Mouse (Mus musculus) midbrain, embryonic 16.5 days (tissue): ENCODE measurements at regions not wholly inside any gene's neighbourhood (a gene's known extent, or its start where the extent isn't known, plus 50 kb on each side); places are given as distances from the start of the nearest gene placed in this dataset.

Experiments used
- ATAC-seq: fragments of 200-750 bp; cut with Nextera tagmentation; 2 replicates; pipeline ENCODE4 v1.8.0; 2017; ENCODE audit warnings: moderate TSS enrichment
- H3K27ac ChIP-seq: fragments of 300-500 bp; sonication (generic); 2 replicates; pipeline ENCODE4 v1.5.1; 2014; ENCODE audit warnings: mild to moderate bottlenecking, low read length, mixed read lengths
- H3K27me3 ChIP-seq: fragments of 300-500 bp; sonication (generic); 2 replicates; pipeline ENCODE4 v1.6.1; 2014; ENCODE audit warnings: low read depth, low read length, mixed read lengths; ENCODE audit not compliant: control insufficient read depth, insufficient read depth
- H3K36me3 ChIP-seq: fragments of 300-500 bp; sonication (generic); 2 replicates; pipeline ENCODE4 v1.6.1; 2014; ENCODE audit warnings: mild to moderate bottlenecking, low read length, moderate library complexity, mixed read lengths; ENCODE audit not compliant: control insufficient read depth, insufficient read depth
- H3K4me1 ChIP-seq: fragments of 300-500 bp; sonication (generic); 2 replicates; pipeline ENCODE4 v1.6.1; 2014; ENCODE audit warnings: mild to moderate bottlenecking, low read length, mixed read lengths; ENCODE audit not compliant: control insufficient read depth, insufficient read depth
- H3K4me2 ChIP-seq: fragments of 300-500 bp; sonication (generic); 2 replicates; pipeline ENCODE4 v1.6.1; 2014; ENCODE audit warnings: mild to moderate bottlenecking, low read length, mixed read lengths
- H3K4me3 ChIP-seq: fragments of 300-500 bp; sonication (generic); 2 replicates; pipeline ENCODE4 v1.5.1; 2014; ENCODE audit warnings: low read depth, mild to moderate bottlenecking, low read length, moderate library complexity, mixed read lengths
- H3K9ac ChIP-seq: fragments of 300-500 bp; sonication (generic); 2 replicates; pipeline ENCODE4 v1.6.1; 2014; ENCODE audit warnings: low read depth, low read length, mixed read lengths
- H3K9me3 ChIP-seq: fragments of 300-500 bp; sonication (generic); replicated peaks from 2 replicates; pipeline ENCODE4 v1.6.1; 2014; ENCODE audit warnings: mild to moderate bottlenecking, low read length, mixed read lengths; ENCODE audit not compliant: control insufficient read depth, poor library complexity, severe bottlenecking
- WGBS: fragments of 180-500 bp; shearing (Covaris S2); extraction: QIAGEN DNeasy Blood & Tissue Kit; methylation state at CpG from one replicate; pipeline ENCODE4 v1.1.7; 2014; 5-methylcytosine and 5-hydroxymethylcytosine counted together

GRCm38 (mm10) chr12:48283818-48284217 lies 1098.6 kb upstream of the Foxg1 start:
- no peak for ATAC-seq
- whole genome bisulfite sequencing = 82% methylated on average over 2 of the region's 2 CpGs
- H3K9me3 ChIP-seq = no peaks in the 10 kb centered on the region

GRCm38 (mm10) chr12:48284386-48284785 lies 1098.1 kb upstream of the Foxg1 start:
- Histone ChIP-seq H3K4me1 (no peaks in the 10 kb centered on the region), H3K9ac (no peak overlapping the region), H3K4me2 (no peak overlapping the region), H3K27me3 (no peaks in the 10 kb centered on the region), H3K27ac (no peak overlapping the region), H3K9me3 (no peaks in the 10 kb centered on the region), H3K36me3 (no peaks in the 10 kb centered on the region), H3K4me3 (no peak overlapping the region)
- 18% methylated on average over 3 of the region's 3 CpGs for WGBS
- peak; percentile 95 for ATAC-seq

More at GRCm38 (mm10) chr12:48283818-48284217, 1098.6 kb upstream of the Foxg1 start:
- no peaks in the 10 kb centered on the region for H3K36me3 ChIP-seq
- no peak overlapping the region for H3K4me2 ChIP-seq
- H3K4me1 ChIP-seq = no peaks in the 10 kb centered on the region
- H3K27ac ChIP-seq = no peak overlapping the region
- no peaks in the 10 kb centered on the region for H3K27me3 ChIP-seq
- H3K9ac ChIP-seq = no peak overlapping the region
- H3K4me3 ChIP-seq = no peak overlapping the region

DNA sequence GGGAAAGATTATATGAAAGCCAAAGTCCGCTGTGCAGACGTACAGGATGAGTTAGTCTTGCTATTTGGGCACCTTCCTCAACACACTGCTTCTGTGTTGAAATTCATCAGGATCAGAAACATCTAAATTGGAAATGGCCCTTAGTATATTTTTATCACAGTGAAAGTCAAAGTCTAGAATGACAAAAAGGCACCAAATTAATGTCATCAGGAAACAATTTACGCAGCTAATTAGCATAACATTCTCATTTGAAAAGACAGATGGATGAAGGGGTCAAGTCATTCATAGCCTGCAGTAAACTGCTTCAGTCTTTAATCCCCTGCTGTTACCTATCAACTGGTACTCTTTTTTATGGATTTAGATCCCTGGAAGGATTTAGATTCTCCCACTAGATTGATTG lies 1092.3 kb upstream of the Foxg1 start:
- Histone ChIP-seq H3K27ac (0 out of 2 replicates have a peak overlapping the region, but pooled peaks have one; percentile 22), H3K9me3 (no peaks in the 10 kb centered on the region), H3K4me2 (no peak overlapping the region), H3K9ac (no peak overlapping the region), H3K4me3 (no peak overlapping the region), H3K36me3 (no peaks in the 10 kb centered on the region), H3K27me3 (no peaks in the 10 kb centered on the region), H3K4me1 (0 out of 2 replicates have a peak, but pooled peaks cover 4% of the 10 kb centered on the region)
- no peak for ATAC-seq
- 44% methylated on average over 3 of the region's 3 CpGs for WGBS
